In genomic region chr10:8242336-8242735, GRCm38 (mm10) we compare ENCODE assay signal across 10 mouse cellular contexts.
DNase-seq lines count a peak whose midpoint lies in the region; ATAC-seq and TF ChIP-seq lines count a peak whose summit lies in the region.
"Had no signal": no experiment of that assay in that cellular context is flagged by ENCODE, and none has a peak within 500 bp of the region (broad histone marks: within the 10 kb centered on the region; RNA-seq: fewer than 3 reads in every experiment).

No protein-coding gene starts in this region.

- H3K4me3 ChIP-seq in intestine, postnatal 0 days (ENCODE audit: low read depth, low read length): no peak overlapping the region
- no peak overlapping the region for H3K4me3 ChIP-seq in intestine, embryonic 16.5 days (ENCODE audit: low read length)
- H3K4me3 ChIP-seq in midbrain, postnatal 0 days (ENCODE audit: low read depth, low read length): no peak overlapping the region
- H3K4me3 ChIP-seq: embryonic facial prominence, embryonic 12.5 days; lung, embryonic 15.5 days had no signal

- TF ChIP-seq CTCF in intestine, postnatal 0 days (IDR thresholded peaks at IDR 0.05; ENCODE audit: low read depth): peak; percentile 80
- TF ChIP-seq CTCF in midbrain, postnatal 0 days (IDR thresholded peaks at IDR 0.05): peak; percentile 81

- H3K4me1 ChIP-seq in intestine, postnatal 0 days (replicated peaks; ENCODE audit: control insufficient read depth, insufficient read depth, low read length): no peaks in the 10 kb centered on the region
- no peaks in the 10 kb centered on the region for H3K4me1 ChIP-seq in intestine, embryonic 16.5 days (ENCODE audit: control insufficient read depth, insufficient read depth, low read length)
- H3K4me1 ChIP-seq in midbrain, postnatal 0 days (ENCODE audit: insufficient read depth, low read length): no peaks in the 10 kb centered on the region
- H3K4me1 ChIP-seq: embryonic facial prominence, embryonic 12.5 days had no signal

- WGBS in intestine, postnatal 0 days: 20% methylated on average over 4 of the region's 4 CpGs
- 22% methylated on average over 4 of the region's 4 CpGs for WGBS in intestine, embryonic 16.5 days
- WGBS in midbrain, postnatal 0 days: 15% methylated on average over 4 of the region's 4 CpGs

- H3K27ac ChIP-seq in intestine, postnatal 0 days (ENCODE audit: low read depth, low read length): no peak overlapping the region
- H3K27ac ChIP-seq in intestine, embryonic 16.5 days (ENCODE audit: low read length): no peak overlapping the region
- H3K27ac ChIP-seq in midbrain, postnatal 0 days (ENCODE audit: low read depth, low read length): no peak overlapping the region
- H3K27ac ChIP-seq: embryonic facial prominence, embryonic 12.5 days; lung, embryonic 15.5 days had no signal

- DNase-seq in MN1 (ENCODE audit: low spot score): peak; percentile 31
- peak; percentile 76 for DNase-seq in cerebellum, adult 9-10 months
- peak; percentile 74 for DNase-seq in gastrocnemius, postnatal 10 days
- peak; percentile 38 to 72 for DNase-seq in layer of hippocampus, postnatal 14 days (ENCODE audit: low spot score in 2 of 2)
- DNase-seq in midbrain, postnatal 0 days (ENCODE audit: low spot score): peak; percentile 85
- DNase-seq in thymus, postnatal 0 days (ENCODE audit: low spot score): peak; percentile 78

- ATAC-seq in intestine, postnatal 0 days: no peak
- no peak for ATAC-seq in intestine, embryonic 16.5 days
- ATAC-seq in midbrain, postnatal 0 days (ENCODE audit: low FRiP score): no peak

- no peaks in the 10 kb centered on the region for H3K36me3 ChIP-seq in intestine, postnatal 0 days (ENCODE audit: control insufficient read depth, insufficient read depth)
- no peaks in the 10 kb centered on the region for H3K36me3 ChIP-seq in intestine, embryonic 16.5 days (ENCODE audit: control insufficient read depth, insufficient read depth, low read length)
- no peaks in the 10 kb centered on the region for H3K36me3 ChIP-seq in midbrain, postnatal 0 days (ENCODE audit: insufficient read depth, low read length)
- H3K36me3 ChIP-seq: embryonic facial prominence, embryonic 12.5 days had no signal

- no peak overlapping the region for H3K9ac ChIP-seq in intestine, postnatal 0 days (ENCODE audit: low read depth, low read length)
- no peak overlapping the region for H3K9ac ChIP-seq in intestine, embryonic 16.5 days (ENCODE audit: low read depth, low read length)
- no peak overlapping the region for H3K9ac ChIP-seq in midbrain, postnatal 0 days (replicated peaks; ENCODE audit: low read length, poor library complexity, severe bottlenecking)
- H3K9ac ChIP-seq: embryonic facial prominence, embryonic 12.5 days; lung, embryonic 15.5 days had no signal

- H3K27me3 ChIP-seq in intestine, postnatal 0 days (replicated peaks; ENCODE audit: control insufficient read depth, insufficient read depth, low read length): no peaks in the 10 kb centered on the region
- H3K27me3 ChIP-seq in intestine, embryonic 16.5 days (replicated peaks; ENCODE audit: control insufficient read depth, insufficient read depth, low read length): no peaks in the 10 kb centered on the region
- H3K27me3 ChIP-seq in midbrain, postnatal 0 days (ENCODE audit: insufficient read depth, low read length): no peaks in the 10 kb centered on the region
- H3K27me3 ChIP-seq: embryonic facial prominence, embryonic 12.5 days; lung, embryonic 15.5 days had no signal

- H3K4me2 ChIP-seq in intestine, postnatal 0 days (replicated peaks; ENCODE audit: low read depth): no peak overlapping the region
- no peak overlapping the region for H3K4me2 ChIP-seq in intestine, embryonic 16.5 days (ENCODE audit: low read depth, low read length)
- no peak overlapping the region for H3K4me2 ChIP-seq in midbrain, postnatal 0 days (ENCODE audit: low read depth, low read length, poor library complexity, severe bottlenecking)
- H3K4me2 ChIP-seq: embryonic facial prominence, embryonic 12.5 days; lung, embryonic 15.5 days had no signal

- no peaks in the 10 kb centered on the region for H3K9me3 ChIP-seq in intestine, postnatal 0 days (ENCODE audit: control insufficient read depth)
- no peaks in the 10 kb centered on the region for H3K9me3 ChIP-seq in intestine, embryonic 16.5 days (ENCODE audit: control insufficient read depth, low read length)
- H3K9me3 ChIP-seq in midbrain, postnatal 0 days (ENCODE audit: low read length): no peaks in the 10 kb centered on the region
- H3K9me3 ChIP-seq: embryonic facial prominence, embryonic 12.5 days; lung, embryonic 15.5 days had no signal

Comparison
In these comparisons a context has a peak if more than half of its experiments do, and no peak if none do; other contexts are left out.
1. DNase-seq: peak in every context shown above with its lines; median percentile 85 in midbrain, postnatal 0 days; 78 in thymus, postnatal 0 days; 76 in cerebellum, adult 9-10 months; 74 in gastrocnemius, postnatal 10 days; 55 in layer of hippocampus, postnatal 14 days; 31 in MN1.